Mouse (Mus musculus): Measurements from ENCODE around the gene Cmpk1. TPM values are rescaled to one million over a fixed set of nuclear protein-coding genes. Genes with fewer than 3 reads are reported as not detected.
"Not testable (repeated sequence)": the region's sequence is repeated elsewhere in the genome, so short reads cannot be mapped to it uniquely, and the experiment has no call there.

Cmpk1 gene
- polyA plus RNA-seq, 2 experiments, result 17.9 to 61.0 TPM

- Histone ChIP-seq H3K4me3 (ENCODE audit: insufficient read depth in 1 of 2, low read depth in 2 of 2, low read length in 2 of 2) (no peak overlapping the region), H3K9me3 (ENCODE audit: control insufficient read depth, low read length) (no peaks in the 10 kb centered on the region), H3K27me3 (ENCODE audit: control insufficient read depth, insufficient read depth, low read length) (no peaks in the 10 kb centered on the region), H3K36me3 (replicated peaks; ENCODE audit: control insufficient read depth, insufficient read depth, low read depth) (no peaks in the 10 kb centered on the region; the same call in 1 of the 2 replicates), H3K4me1 (replicated peaks; ENCODE audit: control insufficient read depth in 2 of 2, insufficient read depth in 2 of 2, low read length in 1 of 2) (peaks cover 12 to 13% of the 10 kb centered on the region in 2 experiments), H3K4me2 (ENCODE audit: low read depth) (no peak overlapping the region), H3K27ac (no peak overlapping the region), H3K9ac (replicated peaks) (no peak overlapping the region)
- ATAC-seq (ENCODE audit: insufficient read depth) (no peak), DNase-seq (ENCODE audit: low read depth in 3 of 3, low spot score in 3 of 3) (no peak)
- 55% methylated on average over 1 of the region's 1 CpGs for WGBS (ENCODE audit: insufficient replicate concordance)
- peak; percentile 29; the same call in 1 of the 2 replicates for TF ChIP-seq CTCF (IDR thresholded peaks at IDR 0.05; ENCODE audit: low read depth)
- no peak for TF ChIP-seq EP300 (IDR thresholded peaks at IDR 0.05; ENCODE audit: low read depth)
Observed at GRCm38 (mm10) chr4:114983020-114983419, 4.0 kb downstream of the Cmpk1 start.

- no peaks in the 10 kb centered on the region for H3K9me3 ChIP-seq (ENCODE audit: control insufficient read depth, low read length)
- H3K27me3 ChIP-seq (ENCODE audit: control insufficient read depth, insufficient read depth, low read length), result no peaks in the 10 kb centered on the region
- DNase-seq (ENCODE audit: low read depth in 3 of 3, low spot score in 3 of 3) (no peak), ATAC-seq (ENCODE audit: insufficient read depth) (no peak)
- no peak overlapping the region for H3K4me2 ChIP-seq (ENCODE audit: low read depth)
- WGBS (ENCODE audit: insufficient replicate concordance), result 44% methylated on average over 1 of the region's 1 CpGs
- H3K27ac ChIP-seq, result no peak overlapping the region
- no peak for TF ChIP-seq CTCF (IDR thresholded peaks at IDR 0.05; ENCODE audit: low read depth)
- no peak for TF ChIP-seq EP300 (IDR thresholded peaks at IDR 0.05; ENCODE audit: low read depth)
- H3K4me3 ChIP-seq (ENCODE audit: insufficient read depth in 1 of 2, low read depth in 2 of 2, low read length in 2 of 2), result no peak overlapping the region
- H3K9ac ChIP-seq (replicated peaks), result no peak overlapping the region
- peaks cover 10 to 12% of the 10 kb centered on the region in 2 experiments for H3K4me1 ChIP-seq (replicated peaks; ENCODE audit: control insufficient read depth in 2 of 2, insufficient read depth in 2 of 2, low read length in 1 of 2)
- no peaks in the 10 kb centered on the region; the same call in 1 of the 2 replicates for H3K36me3 ChIP-seq (replicated peaks; ENCODE audit: control insufficient read depth, insufficient read depth, low read depth)
Observed at GRCm38 (mm10) chr4:114982619-114983018, 4.4 kb downstream of the Cmpk1 start.

GRCm38 (mm10) chr4:114973229-114973740, 13.8 kb downstream of the Cmpk1 start:
- no peak overlapping the region for H3K9ac ChIP-seq (replicated peaks)

GRCm38 (mm10) chr4:114970736-114971135, 16.3 kb downstream of the Cmpk1 start:
- Histone ChIP-seq H3K27ac (no peak overlapping the region), H3K4me2 (ENCODE audit: low read depth) (no peak overlapping the region), H3K4me3 (ENCODE audit: insufficient read depth in 1 of 2, low read depth in 2 of 2, low read length in 2 of 2) (no peak overlapping the region), H3K9me3 (ENCODE audit: control insufficient read depth, low read length) (no peaks in the 10 kb centered on the region), H3K36me3 (replicated peaks; ENCODE audit: control insufficient read depth, insufficient read depth, low read depth) (peaks cover 15% of the 10 kb centered on the region), H3K27me3 (ENCODE audit: control insufficient read depth, insufficient read depth, low read length) (no peaks in the 10 kb centered on the region), H3K9ac (replicated peaks) (no peak overlapping the region), H3K4me1 (replicated peaks; ENCODE audit: control insufficient read depth in 2 of 2, insufficient read depth in 2 of 2, low read length in 1 of 2) (no peaks in the 10 kb centered on the region)
- WGBS (ENCODE audit: insufficient replicate concordance), result 73% methylated on average over 5 of the region's 5 CpGs
- DNase-seq (ENCODE audit: low read depth in 3 of 3, low spot score in 3 of 3), result no peak
- TF ChIP-seq EP300 (IDR thresholded peaks at IDR 0.05; ENCODE audit: low read depth), result no peak
- TF ChIP-seq CTCF (IDR thresholded peaks at IDR 0.05; ENCODE audit: low read depth), result no peak
- ATAC-seq (ENCODE audit: insufficient read depth), result no peak

More at GRCm38 (mm10) chr4:114973229-114973740, 13.8 kb downstream of the Cmpk1 start:
- WGBS (ENCODE audit: insufficient replicate concordance), result 85% methylated on average over 1 of the region's 1 CpGs
- no peak for TF ChIP-seq CTCF (IDR thresholded peaks at IDR 0.05; ENCODE audit: low read depth)
- no peak for TF ChIP-seq EP300 (IDR thresholded peaks at IDR 0.05; ENCODE audit: low read depth)
- H3K9me3 ChIP-seq (ENCODE audit: control insufficient read depth, low read length), result no peaks in the 10 kb centered on the region
- no peaks in the 10 kb centered on the region for H3K4me1 ChIP-seq (replicated peaks; ENCODE audit: control insufficient read depth in 2 of 2, insufficient read depth in 2 of 2, low read length in 1 of 2)
- H3K27me3 ChIP-seq (ENCODE audit: control insufficient read depth, insufficient read depth, low read length), result no peaks in the 10 kb centered on the region
- H3K4me3 ChIP-seq (ENCODE audit: insufficient read depth in 1 of 2, low read depth in 2 of 2, low read length in 2 of 2), result no peak overlapping the region
- H3K4me2 ChIP-seq (ENCODE audit: low read depth), result no peak overlapping the region
- DNase-seq (ENCODE audit: low read depth in 3 of 3, low spot score in 3 of 3) (no peak), ATAC-seq (ENCODE audit: insufficient read depth) (no peak)
- peaks cover 5% of the 10 kb centered on the region; the same call in 1 of the 2 replicates for H3K36me3 ChIP-seq (replicated peaks; ENCODE audit: control insufficient read depth, insufficient read depth, low read depth)
- H3K27ac ChIP-seq, result no peak overlapping the region

- H3K4me2 ChIP-seq (ENCODE audit: low read depth); H3K4me3 ChIP-seq (ENCODE audit: insufficient read depth in 1 of 2, low read depth in 2 of 2, low read length in 2 of 2); H3K27me3 ChIP-seq (ENCODE audit: control insufficient read depth, insufficient read depth, low read length); H3K9me3 ChIP-seq (ENCODE audit: control insufficient read depth, low read length); H3K4me1 ChIP-seq (replicated peaks; ENCODE audit: control insufficient read depth in 2 of 2, insufficient read depth in 2 of 2, low read length in 1 of 2); DNase-seq (ENCODE audit: low read depth in 3 of 3, low spot score in 3 of 3); H3K9ac ChIP-seq (replicated peaks); ATAC-seq (ENCODE audit: insufficient read depth); H3K27ac ChIP-seq: not testable (repeated sequence)
- WGBS (ENCODE audit: insufficient replicate concordance), result 54% methylated on average over 2 of the region's 2 CpGs
- H3K36me3 ChIP-seq (replicated peaks; ENCODE audit: control insufficient read depth, insufficient read depth, low read depth), result peaks cover 21% of the 10 kb centered on the region
Observed at GRCm38 (mm10) chr4:114960881-114961280, 26.2 kb downstream of the Cmpk1 start.

Data from liver, embryonic 14.5 days (tissue).